Mouse (Mus musculus) myocyte (in vitro differentiated cells): ENCODE measurements around the gene Pds5a.

Experiments
- CEBPB ChIP-seq: IDR thresholded peaks from 2 replicates; pipeline ENCODE4 v1.6.1; 2011; ENCODE audit warnings: mild to moderate bottlenecking, moderate library complexity; ENCODE audit not compliant: poor library complexity, insufficient read depth, severe bottlenecking
- E2F4 ChIP-seq: IDR thresholded peaks from one replicate; pipeline ENCODE4 v1.6.1; 2011; ENCODE audit warnings: mild to moderate bottlenecking, control low read depth, moderate library complexity; ENCODE audit not compliant: insufficient read depth
- MAX ChIP-seq: IDR thresholded peaks from one replicate; pipeline ENCODE4 v1.6.1; 2011; ENCODE audit warnings: low read depth, mild to moderate bottlenecking, control low read depth
- MYOD1 ChIP-seq, 3 experiments: IDR thresholded peaks; one replicate each; pipeline ENCODE4 v1.6.1; 2011; ENCODE audit warnings: control low read depth in 2 of 3, low read depth in 2 of 3, mild to moderate bottlenecking in 2 of 3, moderate library complexity in 1 of 3; ENCODE audit not compliant: insufficient read length in 2 of 3, control insufficient read depth in 1 of 3
- MYOG ChIP-seq, 3 experiments: IDR thresholded peaks; one replicate each; pipeline ENCODE4 v1.6.1; 2011; ENCODE audit warnings: control low read depth in 2 of 3, low read depth in 2 of 3, mild to moderate bottlenecking in 2 of 3; ENCODE audit not compliant: insufficient read length in 2 of 3, control insufficient read depth in 1 of 3, insufficient read depth in 1 of 3
- POLR2A ChIP-seq: IDR thresholded peaks from one replicate; pipeline ENCODE4 v1.6.1; 2011; ENCODE audit warnings: low read depth, mild to moderate bottlenecking, control low read depth, moderate library complexity; ENCODE audit not compliant: insufficient read length
- POLR2AphosphoS2 ChIP-seq: IDR thresholded peaks from one replicate; pipeline ENCODE4 v1.6.1; 2011; ENCODE audit warnings: low read depth, control low read depth; ENCODE audit not compliant: insufficient read length
- REST ChIP-seq: IDR thresholded peaks from one replicate; pipeline ENCODE4 v1.6.1; 2011; ENCODE audit warnings: mild to moderate bottlenecking, control low read depth, moderate library complexity; ENCODE audit not compliant: insufficient read depth, insufficient read length
- SRF ChIP-seq: IDR thresholded peaks from one replicate; pipeline ENCODE4 v1.6.1; 2011; ENCODE audit warnings: low read depth; ENCODE audit not compliant: control insufficient read depth, insufficient read length
- TCF3 ChIP-seq: IDR thresholded peaks from one replicate; pipeline ENCODE4 v1.6.1; 2011; ENCODE audit warnings: low read depth, control low read depth; ENCODE audit not compliant: insufficient read length
- USF1 ChIP-seq: IDR thresholded peaks from one replicate; pipeline ENCODE4 v1.6.1; 2011; ENCODE audit warnings: low read depth, mild to moderate bottlenecking, control low read depth, moderate library complexity

- TF ChIP-seq MYOG (IDR thresholded peaks at IDR 0.05; ENCODE audit: control insufficient read depth in 1 of 3, insufficient read depth in 1 of 3, insufficient read length in 2 of 3, low read depth in 2 of 3) (peak in 2 of 3 experiments; percentile 29 to 74), POLR2A (peak; percentile 52), REST (no peak), POLR2AphosphoS2 (peak; percentile 65), MAX (no peak), USF1 (no peak), TCF3 (no peak), SRF (no peak), CEBPB (peak; percentile 89), E2F4 (no peak), MYOD1 (IDR thresholded peaks at IDR 0.05; ENCODE audit: control insufficient read depth in 1 of 3, insufficient read length in 2 of 3, low read depth in 2 of 3) (peak in 1 of 3 experiments; percentile 62)
Observed at GRCm38 (mm10) chr5:65704765-65705678, 6.9 kb upstream of the Pds5a start.
